Mouse (Mus musculus) stomach, postnatal 0 days (tissue): ENCODE measurements around the gene Gm11937. TPM values are rescaled to one million over a fixed set of nuclear protein-coding genes. Genes with fewer than 3 reads are reported as not detected.

Experiments
- ATAC-seq: fragments of 200-750 bp; cut with Nextera tagmentation; 2 replicates; pipeline ENCODE4 v1.8.0; 2017; ENCODE audit not compliant: low FRiP score, low TSS enrichment
- DNase-seq: peaks from one replicate; pipeline ENCODE4 v3.0.0-alpha.2; 2016; ENCODE audit warnings: low spot score
- H3K27ac ChIP-seq: fragments of 300-500 bp; sonication (generic); replicated peaks from 2 replicates; pipeline ENCODE4 v1.5.1; 2014; ENCODE audit warnings: mild to moderate bottlenecking, control low read depth
- H3K27me3 ChIP-seq: fragments of 300-500 bp; sonication (generic); 2 replicates; pipeline ENCODE4 v1.6.1; 2014; ENCODE audit warnings: low read length; ENCODE audit not compliant: control insufficient read depth, insufficient read depth
- H3K36me3 ChIP-seq: fragments of 300-500 bp; sonication (generic); 2 replicates; pipeline ENCODE4 v1.6.1; 2014; ENCODE audit warnings: low read length, mixed read lengths; ENCODE audit not compliant: control insufficient read depth, insufficient read depth
- H3K4me1 ChIP-seq: fragments of 300-500 bp; sonication (generic); replicated peaks from 2 replicates; pipeline ENCODE4 v1.6.1; 2014; ENCODE audit warnings: antibody characterized with exemption; ENCODE audit not compliant: control insufficient read depth, insufficient read depth
- H3K4me2 ChIP-seq: fragments of 300-500 bp; sonication (generic); replicated peaks from 2 replicates; pipeline ENCODE4 v1.6.1; 2014; ENCODE audit warnings: low read depth, mild to moderate bottlenecking, control low read depth, moderate library complexity
- H3K4me3 ChIP-seq: fragments of 300-500 bp; sonication (generic); 2 replicates; pipeline ENCODE4 v1.5.1; 2014; ENCODE audit warnings: low read depth, low read length, control low read depth
- H3K9ac ChIP-seq: fragments of 300-500 bp; sonication (generic); 2 replicates; pipeline ENCODE4 v1.6.1; 2014; ENCODE audit warnings: mild to moderate bottlenecking, low read length, control low read depth, mixed read lengths
- H3K9me3 ChIP-seq: fragments of 300-500 bp; sonication (generic); 2 replicates; pipeline ENCODE4 v1.6.1; 2016; ENCODE audit warnings: low read length; ENCODE audit not compliant: control insufficient read depth
- CTCF ChIP-seq: IDR thresholded peaks from 2 replicates; pipeline ENCODE4 v1.5.1; 2016; ENCODE audit warnings: antibody characterized with exemption, low read depth, mild to moderate bottlenecking, moderate library complexity
- EP300 ChIP-seq: optimal IDR thresholded peaks from 2 replicates; pipeline ENCODE3; 2016; ENCODE audit warnings: antibody characterized with exemption
- WGBS: fragments of 180-500 bp; shearing (Covaris S2); extraction: QIAGEN DNeasy Blood & Tissue Kit; methylation state at CpG from one replicate; pipeline ENCODE4 v1.1.7; 2014; 5-methylcytosine and 5-hydroxymethylcytosine counted together
- polyA plus RNA-seq: library from polyadenylated mRNA; unstranded; fragments of >200 nt; fragmentation: Nextera tagmentation; extraction: Ambion mirVana; gene quantifications from 2 replicates; pipeline ENCODE4 v1.2.1, GENCODE M21; 2015

Gm11937 gene
- polyA plus RNA-seq, 1 experiment from 2014 or later, result not detected

DNA sequence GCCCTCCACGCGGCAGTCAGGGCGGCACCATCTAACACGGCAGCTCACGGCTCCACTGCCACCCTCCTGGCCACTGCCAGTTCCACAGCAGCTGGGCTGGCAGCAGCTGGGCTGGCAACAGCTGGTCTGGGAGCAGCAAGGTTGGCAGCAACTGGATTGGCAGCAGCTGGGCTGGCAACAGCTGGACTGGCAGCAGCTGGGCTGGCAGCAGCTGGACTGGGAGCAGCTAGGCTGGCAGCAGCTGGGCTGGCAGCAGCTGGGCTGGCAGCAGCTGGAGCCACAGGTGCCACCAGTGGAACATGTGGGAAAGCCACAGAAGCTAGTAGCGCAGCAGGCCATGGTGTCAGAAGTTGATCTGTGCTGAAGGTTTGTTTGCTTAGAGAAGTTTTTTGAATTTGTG, 19.0 kb downstream of the Gm11937 start, which contains the start of gene Krtap1-3:
Krtap1-3 (minus strand) TSS at position 359 of the 400 bp plus-strand sequence.
- H3K27ac ChIP-seq, result no peak within 1 kb of the TSS
- no peak within 1 kb of the TSS for H3K4me2 ChIP-seq
- ATAC-seq (no peak), DNase-seq (no peak)
- 88% methylated on average over 6 of the region's 6 CpGs for WGBS
- H3K9me3 ChIP-seq, result no peaks in the 10 kb centered on the region
- no peaks in the 10 kb centered on the region for H3K27me3 ChIP-seq
- no peaks in the 10 kb centered on the region for H3K4me1 ChIP-seq
- no peaks in the 10 kb centered on the region for H3K36me3 ChIP-seq
- H3K9ac ChIP-seq, result no peak within 1 kb of the TSS
- H3K4me3 ChIP-seq, result no peak within 1 kb of the TSS
- no peak for TF ChIP-seq EP300
- TF ChIP-seq CTCF, result no peak

DNA sequence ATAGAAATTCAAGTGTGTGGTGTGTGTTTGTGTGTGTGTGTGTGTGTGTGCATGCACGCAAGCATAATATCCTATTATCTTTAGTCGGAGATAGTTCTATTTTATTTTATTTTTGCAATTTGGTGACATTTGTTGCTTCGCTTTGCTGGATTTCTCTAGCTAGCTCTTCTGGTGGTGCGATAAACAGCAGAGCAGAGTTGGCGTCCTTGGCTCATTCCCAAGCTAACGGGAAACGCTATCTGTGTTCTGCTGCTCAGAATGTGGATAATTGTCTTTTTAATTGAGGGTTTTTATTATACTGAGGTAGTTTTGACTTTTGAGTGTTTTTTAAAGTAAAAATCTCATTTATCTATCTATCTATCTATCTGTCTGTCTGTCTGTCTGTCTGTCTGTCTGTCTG, 24.9 kb downstream of the Gm11937 start:
- DNase-seq (no peak), ATAC-seq (no peak)
- no peak for TF ChIP-seq CTCF
- no peak for TF ChIP-seq EP300
- Histone ChIP-seq H3K4me3 (no peak overlapping the region), H3K9me3 (no peaks in the 10 kb centered on the region), H3K4me2 (no peak overlapping the region), H3K36me3 (no peaks in the 10 kb centered on the region), H3K27me3 (no peaks in the 10 kb centered on the region), H3K27ac (no peak overlapping the region), H3K9ac (no peak overlapping the region), H3K4me1 (no peaks in the 10 kb centered on the region)
- WGBS, result 85% methylated on average over 7 of the region's 7 CpGs

DNA sequence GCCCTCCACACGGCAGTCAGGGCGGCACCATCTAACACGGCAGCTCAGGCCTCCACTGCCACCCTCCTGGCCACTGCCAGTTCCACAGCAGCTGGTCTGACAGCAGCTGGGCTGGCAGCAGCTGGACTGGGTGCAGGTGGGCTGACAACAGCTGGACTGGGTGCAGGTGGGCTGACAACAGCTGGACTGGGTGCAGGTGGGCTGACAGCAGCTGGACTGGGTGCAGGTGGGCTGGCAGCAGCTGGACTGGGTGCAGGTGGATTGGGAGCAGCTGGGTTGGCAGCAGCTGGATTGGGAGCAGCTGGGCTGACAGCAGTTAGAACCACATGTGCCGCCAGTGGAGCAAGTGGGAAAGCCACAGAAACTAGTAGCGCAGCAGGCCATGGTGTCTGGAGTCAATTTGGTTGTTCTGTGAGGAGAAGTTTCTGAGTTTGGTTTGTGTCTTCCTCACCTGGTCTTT, 26.7 kb downstream of the Gm11937 start, which contains the start of gene Krtap1-4:
Krtap1-4 (minus strand) TSS at position 410 of the 460 bp plus-strand sequence.
- H3K4me3 ChIP-seq, result no peak within 1 kb of the TSS
- H3K36me3 ChIP-seq, result no peaks in the 10 kb centered on the region
- no peak for ATAC-seq
- no peaks in the 10 kb centered on the region for H3K4me1 ChIP-seq
- H3K4me2 ChIP-seq, result no peak within 1 kb of the TSS
- no peak within 1 kb of the TSS for H3K27ac ChIP-seq
- H3K27me3 ChIP-seq, result no peaks in the 10 kb centered on the region
- H3K9ac ChIP-seq, result no peak within 1 kb of the TSS
- TF ChIP-seq CTCF (no peak), EP300 (no peak)
- 83% methylated on average over 5 of the region's 5 CpGs for WGBS
- no peak for DNase-seq
- no peaks in the 10 kb centered on the region for H3K9me3 ChIP-seq

DNA sequence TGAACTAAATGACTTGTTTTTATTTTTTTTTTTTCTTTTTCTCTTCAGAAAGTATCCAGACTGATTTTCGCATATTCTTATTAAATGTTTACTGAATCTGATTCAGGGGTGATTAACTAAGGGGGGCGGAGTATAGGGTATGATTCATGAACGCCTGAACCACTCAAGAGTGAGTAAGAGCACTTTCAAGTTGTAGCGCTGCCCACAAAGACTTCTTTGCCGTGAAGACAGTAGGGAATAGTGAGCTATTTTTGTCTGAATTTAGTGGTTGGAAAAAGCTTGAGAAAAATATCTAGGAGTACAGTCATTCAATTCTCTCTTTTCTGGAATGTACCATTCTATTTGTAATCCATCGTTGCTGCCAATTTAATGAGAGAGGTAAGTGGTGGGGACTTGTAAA, 28.4 kb downstream of the Gm11937 start:
- WGBS, result 73% methylated on average over 6 of the region's 6 CpGs
- DNase-seq, result no peak
- TF ChIP-seq CTCF (no peak), EP300 (no peak)

DNA sequence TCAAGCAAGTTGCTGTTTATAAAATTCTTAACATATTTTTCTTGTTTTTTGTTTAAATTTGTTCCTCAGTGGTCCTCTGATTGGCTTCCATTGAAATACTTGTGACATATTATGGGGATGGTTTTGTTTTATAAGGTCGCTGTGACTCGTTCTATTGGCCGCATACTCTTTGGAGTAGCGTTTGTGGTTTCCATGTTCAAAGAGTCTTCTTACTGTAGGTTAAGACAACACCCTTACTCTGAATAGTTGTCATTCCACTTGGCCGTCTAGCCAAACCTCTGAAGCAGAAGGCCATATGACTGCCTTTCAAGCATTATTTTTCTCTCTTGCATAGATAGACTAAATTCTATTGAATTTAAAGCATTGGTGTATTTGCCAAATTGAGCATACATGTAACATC, 28.9 kb downstream of the Gm11937 start:
- Histone ChIP-seq H3K4me1 (no peaks in the 10 kb centered on the region), H3K9me3 (no peaks in the 10 kb centered on the region), H3K27me3 (no peaks in the 10 kb centered on the region), H3K9ac (no peak overlapping the region), H3K36me3 (no peaks in the 10 kb centered on the region), H3K27ac (no peak overlapping the region), H3K4me3 (no peak overlapping the region), H3K4me2 (no peak overlapping the region)
- TF ChIP-seq EP300 (no peak), CTCF (no peak)
- DNase-seq (no peak), ATAC-seq (no peak)
- WGBS, result 86% methylated on average over 5 of the region's 5 CpGs

More for the DNA sequence above, 28.4 kb downstream of the Gm11937 start:
- no peaks in the 10 kb centered on the region for H3K27me3 ChIP-seq
- no peaks in the 10 kb centered on the region for H3K9me3 ChIP-seq
- no peak overlapping the region for H3K9ac ChIP-seq
- H3K27ac ChIP-seq, result no peak overlapping the region
- ATAC-seq, result no peak
- no peaks in the 10 kb centered on the region for H3K36me3 ChIP-seq
- no peaks in the 10 kb centered on the region for H3K4me1 ChIP-seq
- H3K4me3 ChIP-seq, result no peak overlapping the region
- H3K4me2 ChIP-seq, result no peak overlapping the region

DNA sequence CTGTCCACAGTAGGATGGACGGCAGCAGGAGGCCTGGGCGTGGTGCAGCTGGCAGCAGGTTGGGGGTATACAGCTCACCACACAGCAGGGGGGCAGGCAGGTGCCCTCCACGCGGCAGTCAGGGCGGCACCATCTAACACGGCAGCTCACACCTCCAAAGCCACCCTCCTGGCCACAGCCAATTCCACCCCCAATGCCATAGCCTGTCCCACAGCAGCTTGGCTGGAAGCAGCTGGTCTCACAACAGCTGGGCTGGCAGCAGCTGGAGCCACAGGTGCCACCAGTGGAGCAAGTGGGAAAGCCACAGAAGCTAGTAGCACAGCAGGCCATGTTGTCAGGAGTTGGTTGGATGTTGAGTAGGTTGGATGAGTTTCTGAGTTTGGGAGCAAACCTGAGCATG, 29.4 kb downstream of the Gm11937 start, which contains the start of gene Krtap1-5:
Krtap1-5 (minus strand) TSS at position 381 of the 400 bp plus-strand sequence.
- H3K4me1 ChIP-seq, result no peaks in the 10 kb centered on the region
- H3K4me3 ChIP-seq, result no peak within 1 kb of the TSS
- H3K9ac ChIP-seq, result no peak within 1 kb of the TSS
- DNase-seq (no peak), ATAC-seq (no peak)
- 83% methylated on average over 6 of the region's 6 CpGs for WGBS
- no peak for TF ChIP-seq EP300
- no peak for TF ChIP-seq CTCF
- H3K27me3 ChIP-seq, result no peaks in the 10 kb centered on the region
- H3K4me2 ChIP-seq, result no peak within 1 kb of the TSS
- H3K36me3 ChIP-seq, result no peaks in the 10 kb centered on the region
- H3K9me3 ChIP-seq, result no peaks in the 10 kb centered on the region
- H3K27ac ChIP-seq, result no peak within 1 kb of the TSS
